Mouse (Mus musculus): ENCODE data around the gene Kcnn4.

- TF ChIP-seq GABPA (IDR thresholded peaks at IDR 0.05; ENCODE audit: low read depth, low read length), result no peak
- no peak for TF ChIP-seq CTCF (IDR thresholded peaks at IDR 0.05 in 2 of 3, conservative IDR thresholded peaks at IDR 0.05 in 1 of 3; ENCODE audit: control insufficient read depth in 1 of 3, insufficient read depth in 1 of 3, low read depth in 2 of 3, low read length in 3 of 3, poor library complexity in 1 of 3, severe bottlenecking in 1 of 3)
- TF ChIP-seq POLR2AphosphoS5 (IDR thresholded peaks at IDR 0.05; ENCODE audit: borderline replicate concordance, low read depth, low read length), result no peak; the same call in 1 of the 2 replicates
These were observed 17.0 kb downstream of the Kcnn4 start for GRCm38 (mm10) chr7:24387059-24387556.
